In the genomic region with DNA sequence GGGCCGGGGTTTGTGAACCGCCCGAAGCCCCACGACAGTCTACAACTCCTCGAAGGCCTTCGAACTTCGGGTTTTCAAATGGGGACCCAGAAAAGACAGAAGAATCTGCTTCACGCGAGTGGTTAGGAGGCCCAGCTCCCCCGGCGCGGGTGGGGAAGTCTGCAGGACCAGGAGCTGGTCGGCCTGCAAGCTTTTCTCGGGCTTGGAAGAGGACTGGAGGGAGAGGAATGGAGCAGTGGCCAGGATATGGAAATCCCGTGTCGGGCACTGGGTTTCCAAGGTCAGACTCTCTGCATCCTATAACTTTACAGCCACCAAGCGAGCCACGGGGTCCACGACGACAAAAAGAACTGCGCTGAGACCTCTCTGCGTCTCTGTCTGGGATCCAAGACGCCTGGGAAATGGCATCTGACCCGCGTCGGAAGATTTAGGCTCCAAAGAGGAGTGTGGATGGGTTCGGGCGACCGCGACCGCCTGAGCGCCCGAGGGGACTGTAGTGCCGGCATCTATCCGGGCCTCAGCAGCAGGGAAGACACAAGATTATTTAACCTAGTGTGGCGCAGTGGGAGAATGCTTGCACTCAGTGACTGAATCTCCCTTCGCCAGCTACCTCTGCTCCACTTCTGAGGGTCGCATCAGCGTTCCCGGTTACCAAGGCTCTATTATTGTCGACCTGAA, we compare ENCODE assay signal across 12 mouse cellular contexts. TPM values are rescaled to one million over a fixed set of nuclear protein-coding genes. Genes with fewer than 3 reads are reported as not detected.
A peak's percentile ranks its signal among the peaks of the same experiment; 100 is the strongest.
DNase-seq lines count a peak whose midpoint lies in the region; ATAC-seq and TF ChIP-seq lines count a peak whose summit lies in the region.
"Had no signal": no experiment of that assay in that cellular context is flagged by ENCODE, and none has a peak within 500 bp of the region (broad histone marks: within the 10 kb centered on the region; RNA-seq: fewer than 3 reads in every experiment).

No protein-coding gene starts in this region.

- TF ChIP-seq CTCF in ES-Bruce4 (IDR thresholded peaks at IDR 0.05; ENCODE audit: low read depth, low read length), result no peak

- H3K9ac ChIP-seq in intestine, embryonic 14.5 days (ENCODE audit: low read length), result no peak overlapping the region
- no peak overlapping the region for H3K9ac ChIP-seq in intestine, embryonic 16.5 days (ENCODE audit: low read depth, low read length)
- H3K9ac ChIP-seq in ES-Bruce4 (ENCODE audit: low read depth, poor library complexity, severe bottlenecking), result 0 out of 2 replicates have a peak overlapping the region, but pooled peaks have one; percentile 10
- H3K9ac ChIP-seq in limb, embryonic 14.5 days (ENCODE audit: low read depth, low read length, severe bottlenecking), result 0 out of 2 replicates have a peak overlapping the region, but pooled peaks have one; percentile 14

- H3K36me3 ChIP-seq in intestine, embryonic 14.5 days (ENCODE audit: control insufficient read depth, insufficient read depth, low read length), result no peaks in the 10 kb centered on the region
- H3K36me3 ChIP-seq in intestine, embryonic 16.5 days (ENCODE audit: control insufficient read depth, insufficient read depth, low read length), result no peaks in the 10 kb centered on the region
- H3K36me3 ChIP-seq in ES-Bruce4 (ENCODE audit: control insufficient read depth, insufficient read depth, low read length, poor library complexity, severe bottlenecking), result no peaks in the 10 kb centered on the region
- no peaks in the 10 kb centered on the region for H3K36me3 ChIP-seq in limb, embryonic 14.5 days (ENCODE audit: control insufficient read depth, insufficient read depth, low read length)

- no peak overlapping the region for H3K27ac ChIP-seq in intestine, embryonic 14.5 days (ENCODE audit: low read depth)
- H3K27ac ChIP-seq in intestine, embryonic 16.5 days (ENCODE audit: low read length), result no peak overlapping the region
- no peak overlapping the region for H3K27ac ChIP-seq in ES-Bruce4 (ENCODE audit: insufficient read depth, low read length)
- no peak overlapping the region for H3K27ac ChIP-seq in limb, embryonic 14.5 days (replicated peaks; ENCODE audit: low read depth, low read length)

- H3K4me1 ChIP-seq in intestine, embryonic 14.5 days (replicated peaks; ENCODE audit: control insufficient read depth, insufficient read depth, low read length), result peaks cover 10% of the 10 kb centered on the region
- H3K4me1 ChIP-seq in intestine, embryonic 16.5 days (ENCODE audit: control insufficient read depth, insufficient read depth, low read length), result peaks cover 11% of the 10 kb centered on the region
- H3K4me1 ChIP-seq in ES-Bruce4 (ENCODE audit: control insufficient read depth, insufficient read depth, low read length), result no peaks in the 10 kb centered on the region
- H3K4me1 ChIP-seq in limb, embryonic 14.5 days (ENCODE audit: control insufficient read depth, insufficient read depth, low read length), result peaks cover 18% of the 10 kb centered on the region

- no peak for TF ChIP-seq EP300 in ES-Bruce4 (IDR thresholded peaks at IDR 0.05; ENCODE audit: insufficient read depth, low read depth, low read length)

- peak; percentile 82 for DNase-seq in intestine, embryonic 14.5 days (ENCODE audit: low spot score)
- DNase-seq in embryo, embryonic 11 days, result peak; percentile 52
- DNase-seq in limb, embryonic 14.5 days (ENCODE audit: low spot score), result no peak
- DNase-seq in gastrocnemius, postnatal 36 days, result no peak
- no peak for DNase-seq in T-cell, adult 2 months (ENCODE audit: low spot score)
- DNase-seq: cerebellum, adult 8-10 months; layer of hippocampus, adult 9-11 months; thymus, postnatal 36 days had no signal

- no peak for TF ChIP-seq POLR2A in ES-Bruce4 (IDR thresholded peaks at IDR 0.05; ENCODE audit: insufficient read depth, low read length)
- no peak for TF ChIP-seq POLR2A in limb, embryonic 14.5 days (IDR thresholded peaks at IDR 0.05; ENCODE audit: borderline replicate concordance, extremely low read depth, insufficient read depth, insufficient read length)

- intact Hi-C loops in gastrocnemius, postnatal 36 days (cut with DNase I), result no loop called here

- H3K9me3 ChIP-seq in intestine, embryonic 14.5 days (ENCODE audit: control insufficient read depth, low read length), result no peaks in the 10 kb centered on the region
- H3K9me3 ChIP-seq in intestine, embryonic 16.5 days (ENCODE audit: control insufficient read depth, low read length), result no peaks in the 10 kb centered on the region
- no peaks in the 10 kb centered on the region for H3K9me3 ChIP-seq in ES-Bruce4 (replicated peaks; ENCODE audit: control insufficient read depth, insufficient read depth, low read length, poor library complexity, severe bottlenecking)
- H3K9me3 ChIP-seq in limb, embryonic 14.5 days (ENCODE audit: control insufficient read depth, low read length), result no peaks in the 10 kb centered on the region

- ATAC-seq in intestine, embryonic 14.5 days (replicated peaks; ENCODE audit: low FRiP score, low TSS enrichment, low read depth), result no peak
- no peak for ATAC-seq in intestine, embryonic 16.5 days
- ATAC-seq in limb, embryonic 14.5 days (ENCODE audit: low FRiP score, low read depth), result no peak

- whole genome bisulfite sequencing in intestine, embryonic 14.5 days, result under 1% methylated on average over 41 of the region's 41 CpGs
- 2% methylated on average over 41 of the region's 41 CpGs for WGBS in intestine, embryonic 16.5 days
- 2% methylated on average over 41 of the region's 41 CpGs for WGBS in limb, embryonic 14.5 days

- H3K27me3 ChIP-seq in intestine, embryonic 14.5 days (replicated peaks; ENCODE audit: control insufficient read depth, insufficient read depth, low read length), result peaks cover 99% of the 10 kb centered on the region
- H3K27me3 ChIP-seq in intestine, embryonic 16.5 days (replicated peaks; ENCODE audit: control insufficient read depth, insufficient read depth, low read length), result peaks cover 91% of the 10 kb centered on the region
- H3K27me3 ChIP-seq in ES-Bruce4 (ENCODE audit: control insufficient read depth, insufficient read depth, low read length, poor library complexity, severe bottlenecking), result peaks cover 61% of the 10 kb centered on the region
- H3K27me3 ChIP-seq in limb, embryonic 14.5 days (ENCODE audit: control insufficient read depth, insufficient read depth, low read length), result peaks cover 96% of the 10 kb centered on the region

- no peak overlapping the region for H3K4me3 ChIP-seq in intestine, embryonic 14.5 days (ENCODE audit: low read depth, low read length)
- H3K4me3 ChIP-seq in intestine, embryonic 16.5 days (ENCODE audit: low read length), result no peak overlapping the region
- peak overlapping the region; percentile 30 for H3K4me3 ChIP-seq in ES-Bruce4 (ENCODE audit: low read depth, low read length)
- peak overlapping the region; percentile 36 for H3K4me3 ChIP-seq in limb, embryonic 14.5 days (replicated peaks; ENCODE audit: low read length)

- no peak overlapping the region for H3K4me2 ChIP-seq in intestine, embryonic 14.5 days (ENCODE audit: low read length)
- H3K4me2 ChIP-seq in intestine, embryonic 16.5 days (ENCODE audit: low read depth, low read length), result no peak overlapping the region
- peak overlapping the region; percentile 71 for H3K4me2 ChIP-seq in limb, embryonic 14.5 days (replicated peaks; ENCODE audit: low read depth, low read length, severe bottlenecking)

RNA-seq across cellular contexts. Expression of a gene that starts 0.7 kb away (rescaled TPM):
- polyA plus RNA-seq in intestine, embryonic 14.5 days (2014; fragmentation: Nextera tagmentation; extraction: Ambion mirVana), result not detected in 2 replicates
- polyA plus RNA-seq in intestine, embryonic 16.5 days (2015; fragmentation: Nextera tagmentation; extraction: Ambion mirVana), result not detected in 2 replicates
- not detected in 2 replicates for polyA plus RNA-seq in ES-Bruce4 (2011; ENCODE audit: insufficient read depth, insufficient read length, low read depth, missing spikeins)
- 5.9 and 7.0 TPM in 2 replicates for polyA plus RNA-seq in limb, embryonic 14.5 days (2012; rRNA removed)
- 0.97 and 1.4 TPM in 2 replicates for polyA plus RNA-seq in limb, embryonic 14.5 days (2014; fragmentation: Nextera tagmentation; extraction: Ambion mirVana)
- 10 to 100 TPM; 14.8 to 16.9 TPM for total RNA-seq in gastrocnemius, postnatal 36 days (2021)
- total RNA-seq: heart, postnatal 10 days had no signal
- polyA plus RNA-seq: small intestine, adult 2 months had no signal

Comparison
In these comparisons a context has a peak if more than half of its experiments do, and no peak if none do; other contexts are left out.
1. DNase-seq: peak in intestine, embryonic 14.5 days (single experiment) and embryo, embryonic 11 days (single experiment); none in limb, embryonic 14.5 days (single experiment), gastrocnemius, postnatal 36 days (0 of 2) and T-cell, adult 2 months (single experiment).
2. H3K4me3 ChIP-seq: peak in ES-Bruce4 (single experiment) and limb, embryonic 14.5 days (single experiment); none in intestine, embryonic 14.5 days (single experiment) and intestine, embryonic 16.5 days (single experiment).
3. H3K9ac ChIP-seq: peak in ES-Bruce4 (single experiment) and limb, embryonic 14.5 days (single experiment); none in intestine, embryonic 14.5 days (single experiment) and intestine, embryonic 16.5 days (single experiment).